Mouse (Mus musculus) naive thymus-derived CD4-positive, alpha-beta T cell, adult 2 months (primary cell): ENCODE results near the gene Zfyve16.

Experiments used
- DNase-seq: peaks from one replicate; pipeline ENCODE4 v3.0.0-alpha.2; 2011; ENCODE audit warnings: low read depth

The Zfyve16 gene

GRCm38 (mm10) chr13:92530721-92531211 is at the start of gene Zfyve16:
TSS of gene Zfyve16 (minus strand) at chr13:92530868.
- peak; percentile 95 for DNase-seq

- no peak for DNase-seq
Measured at GRCm38 (mm10) chr13:92578210-92578609, 47.5 kb upstream of the Zfyve16 start.

GRCm38 (mm10) chr13:92576688-92577087 is 46.0 kb upstream of the Zfyve16 start:
- no peak for DNase-seq

GRCm38 (mm10) chr13:92576072-92576471 is 45.4 kb upstream of the Zfyve16 start, which contains the start of gene Spz1:
TSS of gene Spz1 (minus strand) at chr13:92576172.
- DNase-seq = no peak

GRCm38 (mm10) chr13:92559429-92559828 is 28.8 kb upstream of the Zfyve16 start:
- DNase-seq = no peak

GRCm38 (mm10) chr13:92557229-92557628 is 26.6 kb upstream of the Zfyve16 start:
- DNase-seq = no peak

GRCm38 (mm10) chr13:92556458-92557126 is 25.9 kb upstream of the Zfyve16 start:
- DNase-seq = no peak

- no peak for DNase-seq
Measured at GRCm38 (mm10) chr13:92547093-92547492, 16.4 kb upstream of the Zfyve16 start.

GRCm38 (mm10) chr13:92540997-92541396 is 10.3 kb upstream of the Zfyve16 start:
- no peak for DNase-seq

GRCm38 (mm10) chr13:92539126-92539525 is 8.5 kb upstream of the Zfyve16 start:
- no peak for DNase-seq

GRCm38 (mm10) chr13:92533801-92534200 is 3.1 kb upstream of the Zfyve16 start:
- no peak for DNase-seq

GRCm38 (mm10) chr13:92532216-92532615 is 1.5 kb upstream of the Zfyve16 start:
- DNase-seq = peak; percentile 15

- DNase-seq = no peak
Measured at GRCm38 (mm10) chr13:92531237-92531636, 569 bp upstream of the Zfyve16 start.

- no peak for DNase-seq
Measured at GRCm38 (mm10) chr13:92529828-92530720, 594 bp downstream of the Zfyve16 start.

GRCm38 (mm10) chr13:92523178-92523813 is 7.4 kb downstream of the Zfyve16 start:
- DNase-seq = no peak

- DNase-seq = no peak
Measured at GRCm38 (mm10) chr13:92504871-92505270, 25.8 kb downstream of the Zfyve16 start.

- DNase-seq = no peak
Measured at GRCm38 (mm10) chr13:92491923-92492322, 38.7 kb downstream of the Zfyve16 start.

GRCm38 (mm10) chr13:92490817-92491216 is 39.9 kb downstream of the Zfyve16 start:
- no peak for DNase-seq

- peak; percentile 95 for DNase-seq
Measured at GRCm38 (mm10) chr13:92483852-92484463, 46.7 kb downstream of the Zfyve16 start, which contains the start of gene Fam151b. TSS of gene Fam151b (minus strand) at chr13:92484015.

GRCm38 (mm10) chr13:92483348-92483747 is 47.3 kb downstream of the Zfyve16 start:
- DNase-seq = no peak

- no peak for DNase-seq
Measured at GRCm38 (mm10) chr13:92470151-92470550, 60.5 kb downstream of the Zfyve16 start.

GRCm38 (mm10) chr13:92469381-92469780 is 61.3 kb downstream of the Zfyve16 start:
- no peak for DNase-seq
